Comparison of ENCODE assay signal across 8 mouse cellular contexts in genomic region chr7:144798471-144798870, GRCm38 (mm10). TPM values are rescaled to one million over a fixed set of nuclear protein-coding genes. Genes with fewer than 3 reads are reported as not detected.
A peak's percentile ranks its signal among the peaks of the same experiment; 100 is the strongest.
DNase-seq lines count a peak whose midpoint lies in the region; ATAC-seq and TF ChIP-seq lines count a peak whose summit lies in the region.

No protein-coding gene starts in this region.

- TF ChIP-seq POLR2A in heart, adult 2 months (IDR thresholded peaks at IDR 0.05; ENCODE audit: insufficient read depth, low read depth, low read length): no peak

- peak; percentile 68 for TF ChIP-seq CTCF in heart, adult 2 months (IDR thresholded peaks at IDR 0.05)
- TF ChIP-seq CTCF in G1E (IDR thresholded peaks at IDR 0.05; ENCODE audit: low read depth, low read length): peak; percentile 39
- TF ChIP-seq CTCF in midbrain, postnatal 0 days (IDR thresholded peaks at IDR 0.05): peak; percentile 81

- intact Hi-C loops in heart, adult 2 months (cut with DNase I): loop anchor here (1.0 kb wide), 1 partner anchor 96 kb away; no protein-coding TSS in a partner anchor
- intact Hi-C loops in heart, postnatal 36 days (cut with DNase I): loop anchor here (1.0 kb wide), 1 partner anchor 97 kb away; no protein-coding TSS in a partner anchor

- H3K4me1 ChIP-seq in heart, adult 2 months (ENCODE audit: control insufficient read depth, insufficient read depth, low read length): peaks cover 2% of the 10 kb centered on the region; the same call in 1 of the 2 replicates
- H3K4me1 ChIP-seq in G1E (ENCODE audit: insufficient read depth, low read depth, low read length): peaks cover 89% of the 10 kb centered on the region
- peaks cover 29% of the 10 kb centered on the region for H3K4me1 ChIP-seq in forebrain, embryonic 10.5 days
- H3K4me1 ChIP-seq in midbrain, postnatal 0 days (ENCODE audit: insufficient read depth, low read length): no peaks in the 10 kb centered on the region
- peaks cover 2% of the 10 kb centered on the region; the same call in 1 of the 2 replicates for H3K4me1 ChIP-seq in intestine, embryonic 16.5 days (ENCODE audit: control insufficient read depth, insufficient read depth, low read length)

- WGBS in heart, adult 2 months: 57% methylated on average over 1 of the region's 1 CpGs
- WGBS in forebrain, embryonic 10.5 days: 40% methylated on average over 1 of the region's 1 CpGs
- WGBS in midbrain, postnatal 0 days: 53% methylated on average over 1 of the region's 1 CpGs
- WGBS in intestine, embryonic 16.5 days: 55% methylated on average over 1 of the region's 1 CpGs

- no peaks in the 10 kb centered on the region for H3K79me2 ChIP-seq in heart, adult 2 months (replicated peaks; ENCODE audit: control insufficient read depth, insufficient read depth, low read length)

- no peak overlapping the region for H3K27ac ChIP-seq in heart, adult 2 months
- H3K27ac ChIP-seq in forebrain, embryonic 10.5 days: peak overlapping the region; percentile 5; the same call in 1 of the 2 replicates
- H3K27ac ChIP-seq in midbrain, postnatal 0 days (ENCODE audit: low read depth, low read length): no peak overlapping the region
- H3K27ac ChIP-seq in intestine, embryonic 16.5 days (ENCODE audit: low read length): no peak overlapping the region

- no peak overlapping the region for H3K4me2 ChIP-seq in midbrain, postnatal 0 days (ENCODE audit: low read depth, low read length, poor library complexity, severe bottlenecking)
- H3K4me2 ChIP-seq in intestine, embryonic 16.5 days (ENCODE audit: low read depth, low read length): no peak overlapping the region

- no peak overlapping the region for H3K9ac ChIP-seq in heart, adult 2 months (ENCODE audit: low read depth, low read length)
- no peak overlapping the region for H3K9ac ChIP-seq in midbrain, postnatal 0 days (replicated peaks; ENCODE audit: low read length, poor library complexity, severe bottlenecking)
- H3K9ac ChIP-seq in intestine, embryonic 16.5 days (ENCODE audit: low read depth, low read length): no peak overlapping the region

- TF ChIP-seq EP300 in heart, adult 2 months (IDR thresholded peaks at IDR 0.05; ENCODE audit: insufficient read depth, low read depth, low read length): no peak

- no peak overlapping the region for H3K4me3 ChIP-seq in heart, adult 2 months
- no peak overlapping the region for H3K4me3 ChIP-seq in G1E (ENCODE audit: low read depth, low read length)
- no peak overlapping the region for H3K4me3 ChIP-seq in forebrain, embryonic 10.5 days
- no peak overlapping the region for H3K4me3 ChIP-seq in midbrain, postnatal 0 days (ENCODE audit: low read depth, low read length)
- H3K4me3 ChIP-seq in intestine, embryonic 16.5 days (ENCODE audit: low read length): no peak overlapping the region

- DNase-seq in heart, adult 2 months: no peak
- no peak for DNase-seq in heart, postnatal 36 days
- peak; percentile 68 for DNase-seq in G1E (ENCODE audit: low spot score)
- peak; percentile 37 for DNase-seq in forebrain, embryonic 10.5 days (ENCODE audit: extremely low spot score, low spot score)
- peak; percentile 19 to 50 for DNase-seq in kidney, postnatal 36 days
- DNase-seq in midbrain, postnatal 0 days (ENCODE audit: low spot score): peak; percentile 81
- no peak for DNase-seq in urinary bladder, adult 2 months (ENCODE audit: low spot score)

- H3K36me3 ChIP-seq in heart, adult 2 months (ENCODE audit: control insufficient read depth, insufficient read depth, low read length): no peaks in the 10 kb centered on the region
- no peaks in the 10 kb centered on the region for H3K36me3 ChIP-seq in G1E (replicated peaks)
- H3K36me3 ChIP-seq in forebrain, embryonic 10.5 days (replicated peaks): no peaks in the 10 kb centered on the region
- H3K36me3 ChIP-seq in midbrain, postnatal 0 days (ENCODE audit: insufficient read depth, low read length): no peaks in the 10 kb centered on the region
- H3K36me3 ChIP-seq in intestine, embryonic 16.5 days (ENCODE audit: control insufficient read depth, insufficient read depth, low read length): no peaks in the 10 kb centered on the region

- H3K27me3 ChIP-seq in heart, adult 2 months (ENCODE audit: control insufficient read depth, insufficient read depth, low read length): no peaks in the 10 kb centered on the region
- H3K27me3 ChIP-seq in G1E (ENCODE audit: insufficient read depth, low read length): no peaks in the 10 kb centered on the region
- H3K27me3 ChIP-seq in forebrain, embryonic 10.5 days (ENCODE audit: poor library complexity, severe bottlenecking): peaks cover 93% of the 10 kb centered on the region
- no peaks in the 10 kb centered on the region for H3K27me3 ChIP-seq in midbrain, postnatal 0 days (ENCODE audit: insufficient read depth, low read length)
- H3K27me3 ChIP-seq in intestine, embryonic 16.5 days (replicated peaks; ENCODE audit: control insufficient read depth, insufficient read depth, low read length): no peaks in the 10 kb centered on the region

- no peaks in the 10 kb centered on the region for H3K9me3 ChIP-seq in G1E (replicated peaks)
- H3K9me3 ChIP-seq in forebrain, embryonic 10.5 days: no peaks in the 10 kb centered on the region
- no peaks in the 10 kb centered on the region for H3K9me3 ChIP-seq in midbrain, postnatal 0 days (ENCODE audit: low read length)
- no peaks in the 10 kb centered on the region for H3K9me3 ChIP-seq in intestine, embryonic 16.5 days (ENCODE audit: control insufficient read depth, low read length)

- ATAC-seq in G1E (ENCODE audit: extremely low read depth, insufficient number of reproducible peaks, low FRiP score, poor library complexity, severe bottlenecking): no peak
- no peak for ATAC-seq in midbrain, postnatal 0 days (ENCODE audit: low FRiP score)
- no peak for ATAC-seq in intestine, embryonic 16.5 days

RNA-seq across cellular contexts. Expression of gene Fgf3, which starts 39.4 kb away (rescaled TPM):
- total RNA-seq in heart, adult 2 months (2021): not detected
- not detected in 2 replicates for polyA plus RNA-seq in heart, adult 2 months (2012; rRNA removed)
- not detected for total RNA-seq in heart, postnatal 36 days (2021)
- total RNA-seq in G1E (2014; fragmentation: Nextera tagmentation): 0.68 and 2.5 TPM in 2 replicates
- total RNA-seq in G1E (2017): 6.2 and 10.3 TPM in 2 replicates
- polyA plus RNA-seq in G1E (2012): 14.1 and 14.8 TPM in 2 replicates
- 0.98 and 1.2 TPM in 2 replicates for polyA plus RNA-seq in forebrain, embryonic 10.5 days (2016; fragmentation: Nextera tagmentation; extraction: Ambion mirVana)
- 0.85 and 3.5 TPM in 2 replicates for total RNA-seq in midbrain, postnatal 0 days (2014; rRNA removed)
- 0.33 and 1.2 TPM in 2 replicates for polyA plus RNA-seq in midbrain, postnatal 0 days (2015; fragmentation: Nextera tagmentation; extraction: Ambion mirVana)
- not detected in 2 replicates for polyA plus RNA-seq in urinary bladder, adult 2 months (2012; rRNA removed)
- polyA plus RNA-seq in intestine, embryonic 16.5 days (2015; fragmentation: Nextera tagmentation; extraction: Ambion mirVana): not detected in 2 replicates

RNA-seq across cellular contexts. Expression of gene Ano1, which starts 46.7 kb away (rescaled TPM):
- total RNA-seq in heart, adult 2 months (2021): 10 to 100 TPM; 11.1 to 11.7 TPM
- polyA plus RNA-seq in heart, adult 2 months (2012; rRNA removed): 11.7 and 12.5 TPM in 2 replicates
- total RNA-seq in heart, postnatal 36 days (2021): 10 to 100 TPM; 10.5 to 11.3 TPM
- 7.1 and 11.3 TPM in 2 replicates for total RNA-seq in G1E (2014; fragmentation: Nextera tagmentation)
- 3.2 and 3.7 TPM in 2 replicates for total RNA-seq in G1E (2017)
- 1.2 and 1.8 TPM in 2 replicates for polyA plus RNA-seq in G1E (2012)
- polyA plus RNA-seq in forebrain, embryonic 10.5 days (2016; fragmentation: Nextera tagmentation; extraction: Ambion mirVana): 17.9 and 22.3 TPM in 2 replicates
- total RNA-seq in midbrain, postnatal 0 days (2014; rRNA removed): 11.6 and 13.5 TPM in 2 replicates
- 5.8 and 7.5 TPM in 2 replicates for polyA plus RNA-seq in midbrain, postnatal 0 days (2015; fragmentation: Nextera tagmentation; extraction: Ambion mirVana)
- polyA plus RNA-seq in urinary bladder, adult 2 months (2012; rRNA removed): 83.6 and 95.0 TPM in 2 replicates
- polyA plus RNA-seq in intestine, embryonic 16.5 days (2015; fragmentation: Nextera tagmentation; extraction: Ambion mirVana): 19.9 and 20.3 TPM in 2 replicates

RNA-seq across cellular contexts. Expression of gene Fgf4, which starts 48.7 kb away (rescaled TPM):
- not detected for total RNA-seq in heart, adult 2 months (2021)
- polyA plus RNA-seq in heart, adult 2 months (2012; rRNA removed): not detected in 2 replicates
- total RNA-seq in heart, postnatal 36 days (2021): not detected
- total RNA-seq in G1E (2014; fragmentation: Nextera tagmentation) (not detected in 2 replicates), G1E (2017) (not detected in 2 replicates)
- not detected in 2 replicates for polyA plus RNA-seq in G1E (2012)
- not detected in 2 replicates for polyA plus RNA-seq in forebrain, embryonic 10.5 days (2016; fragmentation: Nextera tagmentation; extraction: Ambion mirVana)
- total RNA-seq in midbrain, postnatal 0 days (2014; rRNA removed): not detected in 2 replicates
- polyA plus RNA-seq in midbrain, postnatal 0 days (2015; fragmentation: Nextera tagmentation; extraction: Ambion mirVana): not detected in 2 replicates
- not detected in 2 replicates for polyA plus RNA-seq in urinary bladder, adult 2 months (2012; rRNA removed)
- not detected in 2 replicates for polyA plus RNA-seq in intestine, embryonic 16.5 days (2015; fragmentation: Nextera tagmentation; extraction: Ambion mirVana)

Comparison
In these comparisons a context has a peak if more than half of its experiments do, and no peak if none do; other contexts are left out.
1. DNase-seq: peak in G1E (single experiment), forebrain, embryonic 10.5 days (single experiment), kidney, postnatal 36 days (2 of 2) and midbrain, postnatal 0 days (single experiment); none in heart, adult 2 months (0 of 2), heart, postnatal 36 days (0 of 2) and urinary bladder, adult 2 months (single experiment).
2. Peak in every context shown above with its lines, with median percentiles within 50 percentile points of each other: CTCF ChIP-seq.